Mouse (Mus musculus) MEL (cell line): ENCODE results near the gene Umad1. TPM values are rescaled to one million over a fixed set of nuclear protein-coding genes. Genes with fewer than 3 reads are reported as not detected.

ENCODE experiments used
- DNase-seq: peaks from one replicate; pipeline ENCODE4 v3.0.0; 2011; ENCODE audit warnings: low read depth, low spot score
- H3K27ac ChIP-seq: 2 replicates; pipeline ENCODE4 v1.5.1; 2012; ENCODE audit warnings: low read depth, mild to moderate bottlenecking, control low read depth, low read length, moderate library complexity; ENCODE audit not compliant: control insufficient read depth
- H3K27me3 ChIP-seq, 2 experiments: fragments of 150-350 bp in 1 of 2; sonication (generic) in 1 of 2; 2 replicates each; pipeline ENCODE4 v1.6.1; 2012; ENCODE audit warnings: low read length in 2 of 2, mild to moderate bottlenecking in 2 of 2, improper control_type of control experiment in 1 of 2, moderate library complexity in 1 of 2; ENCODE audit not compliant: insufficient read depth in 2 of 2, control insufficient read depth in 1 of 2
- H3K36me3 ChIP-seq, 2 experiments: 2 replicates each; pipeline ENCODE4 v1.6.1; 2012 to 2014; ENCODE audit warnings: low read length in 2 of 2, improper control_type of control experiment in 1 of 2, inconsistent platforms in 1 of 2, mild to moderate bottlenecking in 1 of 2; ENCODE audit not compliant: insufficient read depth in 2 of 2, control insufficient read depth in 1 of 2
- H3K4me1 ChIP-seq, 2 experiments: fragments of 150-350 bp in 1 of 2; sonication (generic) in 1 of 2; 2 replicates each; pipeline ENCODE4 v1.6.1; 2012; ENCODE audit warnings: low read length in 2 of 2, improper control_type of control experiment in 1 of 2, mild to moderate bottlenecking in 1 of 2; ENCODE audit not compliant: insufficient read depth in 2 of 2, control insufficient read depth in 1 of 2
- H3K4me3 ChIP-seq, 2 experiments: fragments of 150-350 bp in 1 of 2; sonication (generic) in 1 of 2; 2 replicates each; pipeline ENCODE4 v1.5.1; 2012; ENCODE audit warnings: low read depth in 2 of 2, low read length in 2 of 2, mild to moderate bottlenecking in 2 of 2, moderate library complexity in 2 of 2, control low read depth in 1 of 2, improper control_type of control experiment in 1 of 2; ENCODE audit not compliant: control insufficient read depth in 1 of 2, insufficient read depth in 1 of 2
- H3K79me2 ChIP-seq: 2 replicates; pipeline ENCODE4 v1.6.1; 2012; ENCODE audit warnings: mild to moderate bottlenecking, low read length, moderate library complexity; ENCODE audit not compliant: control insufficient read depth, poor library complexity, insufficient read depth
- H3K9ac ChIP-seq: 2 replicates; pipeline ENCODE4 v1.6.1; 2012; ENCODE audit warnings: low read depth, mild to moderate bottlenecking, control low read depth, low read length, moderate library complexity; ENCODE audit not compliant: control insufficient read depth, poor library complexity, severe bottlenecking
- H3K9me3 ChIP-seq: fragments of 150-350 bp; sonication (generic); replicated peaks from 2 replicates; pipeline ENCODE4 v1.6.1; 2012; ENCODE audit warnings: mild to moderate bottlenecking, low read length, improper control_type of control experiment, moderate library complexity; ENCODE audit not compliant: insufficient read depth
- BHLHE40 ChIP-seq: IDR thresholded peaks from 2 replicates; pipeline ENCODE4 v1.6.1; 2012; ENCODE audit warnings: low read depth, mild to moderate bottlenecking, inconsistent platforms, low read length, improper control_type of control experiment, borderline replicate concordance
- CHD1 ChIP-seq: IDR thresholded peaks from 2 replicates; pipeline ENCODE4 v1.6.1; 2012; ENCODE audit warnings: low read depth, mild to moderate bottlenecking, inconsistent platforms, low read length, improper control_type of control experiment
- CTCF ChIP-seq, 3 experiments: IDR thresholded peaks in 2 of 3; conservative IDR thresholded peaks in 1 of 3; 2 replicates each; pipeline ENCODE4 v1.5.1; 2011 to 2012; ENCODE audit warnings: low read length in 3 of 3, low read depth in 2 of 3, mild to moderate bottlenecking in 2 of 3, improper control_type of control experiment in 1 of 3, inconsistent platforms in 1 of 3, mixed read lengths in 1 of 3, moderate library complexity in 1 of 3; ENCODE audit not compliant: control insufficient read depth in 1 of 3, insufficient read depth in 1 of 3, poor library complexity in 1 of 3, severe bottlenecking in 1 of 3
- E2F4 ChIP-seq: IDR thresholded peaks from 2 replicates; pipeline ENCODE4 v1.6.1; 2011; ENCODE audit warnings: low read depth, low read length, improper control_type of control experiment, borderline replicate concordance
- ELF1 ChIP-seq: IDR thresholded peaks from 2 replicates; pipeline ENCODE4 v1.6.1; 2014; ENCODE audit warnings: low read depth, mild to moderate bottlenecking, inconsistent platforms, low read length, improper control_type of control experiment, moderate library complexity
- EP300 ChIP-seq, 2 experiments: IDR thresholded peaks; 2 replicates each; pipeline ENCODE4 v1.6.1; 2011; ENCODE audit warnings: improper control_type of control experiment in 2 of 2, low read length in 2 of 2, low read depth in 1 of 2, mild to moderate bottlenecking in 1 of 2
- GABPA ChIP-seq: IDR thresholded peaks from 2 replicates; pipeline ENCODE4 v1.6.1; 2012; ENCODE audit warnings: low read depth, mild to moderate bottlenecking, inconsistent platforms, low read length, improper control_type of control experiment, moderate library complexity
- GATA1 ChIP-seq: IDR thresholded peaks from 2 replicates; pipeline ENCODE4 v1.6.1; 2011; ENCODE audit warnings: low read depth, low read length, improper control_type of control experiment
- JUND ChIP-seq: IDR thresholded peaks from 2 replicates; pipeline ENCODE4 v1.6.1; 2011; ENCODE audit warnings: low read depth, mild to moderate bottlenecking, improper control_type of control experiment, low read length
- KAT2A ChIP-seq: conservative IDR thresholded peaks from 2 replicates; pipeline ENCODE4 v1.6.1; 2012; ENCODE audit warnings: low read depth, low read length, improper control_type of control experiment, inconsistent platforms
- MAFK ChIP-seq: IDR thresholded peaks from 2 replicates; pipeline ENCODE4 v1.6.1; 2011; ENCODE audit warnings: low read depth, mild to moderate bottlenecking, low read length, improper control_type of control experiment, borderline replicate concordance
- MAX ChIP-seq: IDR thresholded peaks from 2 replicates; pipeline ENCODE4 v1.6.1; 2011; ENCODE audit warnings: low read length, improper control_type of control experiment
- MAZ ChIP-seq: IDR thresholded peaks from 2 replicates; pipeline ENCODE4 v1.6.1; 2012; ENCODE audit warnings: low read depth, mild to moderate bottlenecking, inconsistent platforms, low read length, improper control_type of control experiment
- MEF2A ChIP-seq: IDR thresholded peaks from 2 replicates; pipeline ENCODE4 v1.6.1; 2014; ENCODE audit warnings: low read depth, mild to moderate bottlenecking, inconsistent platforms, low read length, improper control_type of control experiment; ENCODE audit not compliant: poor library complexity, insufficient replicate concordance, severe bottlenecking; ENCODE audit errors: extremely low read depth
- MXI1 ChIP-seq: IDR thresholded peaks from 2 replicates; pipeline ENCODE4 v1.6.1; 2011; ENCODE audit warnings: mild to moderate bottlenecking, low read depth, low read length, improper control_type of control experiment
- MYB ChIP-seq: IDR thresholded peaks from 2 replicates; pipeline ENCODE4 v1.6.1; 2011; ENCODE audit warnings: mild to moderate bottlenecking, low read depth, low read length, improper control_type of control experiment
- MYC ChIP-seq: IDR thresholded peaks from 2 replicates; pipeline ENCODE4 v1.6.1; 2011; ENCODE audit warnings: low read depth, mild to moderate bottlenecking, low read length, improper control_type of control experiment, moderate library complexity
- NELFE ChIP-seq: IDR thresholded peaks from 2 replicates; pipeline ENCODE4 v1.6.1; 2011; ENCODE audit warnings: low read depth, low read length, improper control_type of control experiment
- NRF1 ChIP-seq: IDR thresholded peaks from 2 replicates; pipeline ENCODE4 v1.6.1; 2014; ENCODE audit warnings: low read depth, mild to moderate bottlenecking, inconsistent platforms, low read length, improper control_type of control experiment, moderate library complexity; ENCODE audit not compliant: poor library complexity, insufficient read depth, severe bottlenecking
- POLR2A ChIP-seq, 2 experiments: IDR thresholded peaks; 2 replicates each; pipeline ENCODE4 v1.6.1; 2011 to 2012; ENCODE audit warnings: low read length in 2 of 2, mild to moderate bottlenecking in 2 of 2, control low read depth in 1 of 2, improper control_type of control experiment in 1 of 2, low read depth in 1 of 2, moderate library complexity in 1 of 2; ENCODE audit not compliant: control insufficient read depth in 1 of 2, insufficient read depth in 1 of 2, poor library complexity in 1 of 2
- POLR2AphosphoS2 ChIP-seq: IDR thresholded peaks from 2 replicates; pipeline ENCODE4 v1.6.1; 2011; ENCODE audit warnings: low read length, improper control_type of control experiment
- POLR2AphosphoS5 ChIP-seq: IDR thresholded peaks from 2 replicates; pipeline ENCODE4 v1.6.1; 2012; ENCODE audit warnings: low read depth, borderline replicate concordance, mild to moderate bottlenecking, inconsistent platforms, low read length, moderate library complexity, mixed read lengths
- RAD21 ChIP-seq: IDR thresholded peaks from 2 replicates; pipeline ENCODE4 v1.6.1; 2011; ENCODE audit warnings: mild to moderate bottlenecking, low read depth, low read length, improper control_type of control experiment
- RCOR1 ChIP-seq: IDR thresholded peaks from 2 replicates; pipeline ENCODE4 v1.6.1; 2012; ENCODE audit warnings: low read depth, mild to moderate bottlenecking, inconsistent platforms, low read length, improper control_type of control experiment
- SIN3A ChIP-seq: IDR thresholded peaks from 2 replicates; pipeline ENCODE4 v1.6.1; 2012; ENCODE audit warnings: low read length, improper control_type of control experiment, inconsistent platforms
- SMC3 ChIP-seq: IDR thresholded peaks from 2 replicates; pipeline ENCODE4 v1.6.1; 2011; ENCODE audit warnings: low read depth, low read length, improper control_type of control experiment
- TAL1 ChIP-seq: IDR thresholded peaks from 2 replicates; pipeline ENCODE4 v1.6.1; 2012; ENCODE audit warnings: mild to moderate bottlenecking, inconsistent platforms, low read length, moderate library complexity, mixed read lengths
- TBP ChIP-seq: IDR thresholded peaks from 2 replicates; pipeline ENCODE4 v1.8.0; 2011; ENCODE audit warnings: low read depth, low read length, improper control_type of control experiment
- TCF12 ChIP-seq: IDR thresholded peaks from 2 replicates; pipeline ENCODE4 v1.6.1; 2014; ENCODE audit warnings: low read depth, mild to moderate bottlenecking, inconsistent platforms, low read length, improper control_type of control experiment, moderate library complexity
- USF1 ChIP-seq: IDR thresholded peaks from 2 replicates; pipeline ENCODE4 v1.6.1; 2014; ENCODE audit warnings: low read depth, mild to moderate bottlenecking, inconsistent platforms, low read length, improper control_type of control experiment, moderate library complexity
- USF2 ChIP-seq, 2 experiments: IDR thresholded peaks; 2 replicates each; pipeline ENCODE4 v1.6.1; 2011 to 2012; ENCODE audit warnings: improper control_type of control experiment in 2 of 2, low read length in 2 of 2, borderline replicate concordance in 1 of 2, inconsistent platforms in 1 of 2, low read depth in 1 of 2, mild to moderate bottlenecking in 1 of 2; ENCODE audit not compliant: insufficient read depth in 1 of 2
- ZC3H11A ChIP-seq: IDR thresholded peaks from 2 replicates; pipeline ENCODE4 v1.6.1; 2012; ENCODE audit warnings: low read depth, mild to moderate bottlenecking, inconsistent platforms, low read length, improper control_type of control experiment
- ZKSCAN1 ChIP-seq: IDR thresholded peaks from 2 replicates; pipeline ENCODE4 v1.6.1; 2012; ENCODE audit warnings: low read depth, mild to moderate bottlenecking, inconsistent platforms, low read length, improper control_type of control experiment, moderate library complexity
- ZMIZ1 ChIP-seq: IDR thresholded peaks from 2 replicates; pipeline ENCODE4 v1.6.1; 2012; ENCODE audit warnings: low read depth, mild to moderate bottlenecking, inconsistent platforms, low read length, improper control_type of control experiment, moderate library complexity
- ZNF384 ChIP-seq: IDR thresholded peaks from 2 replicates; pipeline ENCODE4 v1.6.1; 2012; ENCODE audit warnings: low read depth, mild to moderate bottlenecking, inconsistent platforms, low read length, improper control_type of control experiment
- polyA plus RNA-seq, 2 experiments: library from polyadenylated mRNA; stranded (reverse) in 1 of 2; unstranded in 1 of 2; fragments of >175 nt in 1 of 2; fragments of >200 nt in 1 of 2; gene quantifications; 2 replicates each; pipeline versions ENCODE4 v1.2.1 to v1.2.4; 2012; ENCODE audit warnings: low replicate concordance in 2 of 2, low read depth in 1 of 2; ENCODE audit not compliant: insufficient read length in 2 of 2, insufficient read depth in 1 of 2, missing spikeins in 1 of 2
- total RNA-seq: library from RNA; depleted of rRNA; stranded (reverse); fragments of 300-350 nt; gene quantifications from 2 replicates; pipeline ENCODE4 v1.2.3, GENCODE M21; 2012

Umad1 gene
- total and polyA plus RNA-seq, 3 experiments, result 5.3 to 9.7 TPM; not detected in 1

- Histone ChIP-seq H3K4me3 (peak overlapping the region; percentile 42 to 48), H3K36me3 (peaks cover 0 to 51% of the 10 kb centered on the region in 2 experiments; a peak in 2 of 4 replicates), H3K27ac (peak overlapping the region; percentile 97), H3K79me2 (no peaks in the 10 kb centered on the region; the same call in 1 of the 2 replicates), H3K9ac (peak overlapping the region; percentile 61), H3K27me3 (no peaks in the 10 kb centered on the region), H3K9me3 (no peaks in the 10 kb centered on the region), H3K4me1 (peaks cover 39 to 49% of the 10 kb centered on the region in 2 experiments)
- DNase-seq, result peak; percentile 90
- TF ChIP-seq USF1, result no peak
- TF ChIP-seq ZKSCAN1, result no peak
- TF ChIP-seq POLR2AphosphoS5, result peak; percentile 78; the same call in 1 of the 2 replicates
- TF ChIP-seq MYB, result peak; percentile 93
- TF ChIP-seq CHD1, result no peak
- TF ChIP-seq MEF2A, result no peak
- TF ChIP-seq POLR2AphosphoS2, result no peak
- TF ChIP-seq TAL1, result peak; percentile 93
- peak; percentile 92 for TF ChIP-seq SIN3A
- TF ChIP-seq USF2 (IDR thresholded peaks at IDR 0.05; ENCODE audit: borderline replicate concordance in 1 of 2, insufficient read depth in 1 of 2, low read depth in 1 of 2, low read length in 2 of 2), result no peak
- TF ChIP-seq ZC3H11A, result no peak
- TF ChIP-seq MXI1, result no peak
- TF ChIP-seq BHLHE40, result no peak; the same call in 1 of the 2 replicates
- peak; percentile 91; the same call in 1 of the 2 replicates for TF ChIP-seq ZMIZ1
- TF ChIP-seq POLR2A (IDR thresholded peaks at IDR 0.05; ENCODE audit: control insufficient read depth in 1 of 2, insufficient read depth in 1 of 2, low read depth in 1 of 2, low read length in 2 of 2, poor library complexity in 1 of 2), result peak; percentile 10 to 65; a peak in 3 of 4 replicates
- TF ChIP-seq RCOR1, result peak; percentile 63
- peak; percentile 44; the same call in 1 of the 2 replicates for TF ChIP-seq MYC
- TF ChIP-seq E2F4, result no peak
- TF ChIP-seq EP300 (IDR thresholded peaks at IDR 0.05; ENCODE audit: low read depth in 1 of 2, low read length in 2 of 2), result peak; percentile 97
- 0 out of 2 replicates have a peak, but pooled peaks have one; percentile 25 for TF ChIP-seq ELF1
- 0 out of 2 replicates have a peak, but pooled peaks have one; percentile 40 for TF ChIP-seq JUND
- TF ChIP-seq MAZ, result peak; percentile 73; the same call in 1 of the 2 replicates
- 0 out of 2 replicates have a peak, but pooled peaks have one; percentile 27 for TF ChIP-seq GABPA
- no peak; the same call in 1 of the 2 replicates for TF ChIP-seq KAT2A
- TF ChIP-seq ZNF384, result peak; percentile 73
- TF ChIP-seq MAX, result peak; percentile 52
- TF ChIP-seq NELFE, result peak; percentile 44; the same call in 1 of the 2 replicates
- TF ChIP-seq RAD21, result no peak
- TF ChIP-seq SMC3, result no peak
- TF ChIP-seq CTCF (IDR thresholded peaks at IDR 0.05 in 2 of 3, conservative IDR thresholded peaks at IDR 0.05 in 1 of 3; ENCODE audit: control insufficient read depth in 1 of 3, insufficient read depth in 1 of 3, low read depth in 2 of 3, low read length in 3 of 3, poor library complexity in 1 of 3, severe bottlenecking in 1 of 3), result no peak
- peak; percentile 95 for TF ChIP-seq GATA1
- peak; percentile 71 for TF ChIP-seq TBP
- TF ChIP-seq NRF1, result no peak
- peak; percentile 97 for TF ChIP-seq TCF12
- peak; percentile 53; the same call in 1 of the 2 replicates for TF ChIP-seq MAFK
These were observed 228.2 kb downstream of the Umad1 start for GRCm38 (mm10) chr6:8487044-8487853.
